Mouse (Mus musculus) midbrain, embryonic 14.5 days (tissue): Measurements from ENCODE around the gene Ap1b1. TPM values are rescaled to one million over a fixed set of nuclear protein-coding genes. Genes with fewer than 3 reads are reported as not detected.

Source experiments
- ATAC-seq: fragments of 200-750 bp; cut with Nextera tagmentation; 2 replicates; pipeline ENCODE4 v1.8.0; 2017; ENCODE audit warnings: moderate number of reproducible peaks, moderate library complexity; ENCODE audit not compliant: low FRiP score, low TSS enrichment
- DNase-seq: peaks from one replicate; pipeline ENCODE4 v3.0.0-alpha.2; 2015
- H3K27ac ChIP-seq: fragments of 300-500 bp; sonication (generic); replicated peaks from 2 replicates; pipeline ENCODE4 v1.5.1; 2014; ENCODE audit warnings: mild to moderate bottlenecking, low read depth, low read length, moderate library complexity
- H3K27me3 ChIP-seq: fragments of 300-500 bp; sonication (generic); 2 replicates; pipeline ENCODE4 v1.6.1; 2014; ENCODE audit warnings: low read length, control low read depth, mixed read lengths; ENCODE audit not compliant: control insufficient read depth, insufficient read depth
- H3K36me3 ChIP-seq: fragments of 300-500 bp; sonication (generic); 2 replicates; pipeline ENCODE4 v1.6.1; 2014; ENCODE audit warnings: low read length, control low read depth; ENCODE audit not compliant: control insufficient read depth, insufficient read depth
- H3K4me1 ChIP-seq: fragments of 300-500 bp; sonication (generic); 2 replicates; pipeline ENCODE4 v1.6.1; 2014; ENCODE audit warnings: mild to moderate bottlenecking, antibody characterized with exemption, low read length, control low read depth; ENCODE audit not compliant: control insufficient read depth, insufficient read depth
- H3K4me2 ChIP-seq: fragments of 300-500 bp; sonication (generic); 2 replicates; pipeline ENCODE4 v1.6.1; 2014; ENCODE audit warnings: mild to moderate bottlenecking, low read length, moderate library complexity
- H3K4me3 ChIP-seq: fragments of 300-500 bp; sonication (generic); replicated peaks from 2 replicates; pipeline ENCODE4 v1.5.1; 2014; ENCODE audit warnings: low read depth, low read length
- H3K9ac ChIP-seq: fragments of 300-500 bp; sonication (generic); replicated peaks from 2 replicates; pipeline ENCODE4 v1.6.1; 2014; ENCODE audit warnings: mild to moderate bottlenecking, low read length, moderate library complexity
- H3K9me3 ChIP-seq: fragments of 300-500 bp; sonication (generic); 2 replicates; pipeline ENCODE4 v1.6.1; 2016; ENCODE audit warnings: low read length, control low read depth, mixed read lengths; ENCODE audit not compliant: control insufficient read depth
- WGBS: fragments of 180-500 bp; shearing (Covaris S2); extraction: QIAGEN DNeasy Blood & Tissue Kit; methylation state at CpG from one replicate; pipeline ENCODE4 v1.1.7; 2014; 5-methylcytosine and 5-hydroxymethylcytosine counted together
- polyA plus RNA-seq: library from polyadenylated mRNA; unstranded; fragments of >200 nt; fragmentation: Nextera tagmentation; extraction: Ambion mirVana; gene quantifications from 2 replicates; pipeline ENCODE4 v1.2.1, GENCODE M21; 2014

Gene Ap1b1
- polyA plus RNA-seq, 1 experiment from 2014 or later: 96.5 TPM

- WGBS: 92% methylated on average over 3 of the region's 3 CpGs
- H3K27me3 ChIP-seq: no peaks in the 10 kb centered on the region
- DNase-seq: no peak
- H3K36me3 ChIP-seq: peaks cover 99% of the 10 kb centered on the region
- H3K9me3 ChIP-seq: no peaks in the 10 kb centered on the region
- H3K9ac ChIP-seq: no peak overlapping the region
- H3K4me2 ChIP-seq: no peak overlapping the region
- H3K4me1 ChIP-seq: no peaks in the 10 kb centered on the region
- H3K27ac ChIP-seq: no peak overlapping the region
- no peak for ATAC-seq
- no peak overlapping the region for H3K4me3 ChIP-seq
Measured at GRCm38 (mm10) chr11:5033136-5033535, 46.5 kb downstream of the Ap1b1 start.

- Histone ChIP-seq H3K4me2 (no peak overlapping the region), H3K9me3 (no peaks in the 10 kb centered on the region), H3K9ac (no peak overlapping the region), H3K4me1 (no peaks in the 10 kb centered on the region), H3K27me3 (no peaks in the 10 kb centered on the region), H3K4me3 (no peak overlapping the region), H3K27ac (no peak overlapping the region), H3K36me3 (peaks cover 100% of the 10 kb centered on the region)
- DNase-seq (no peak), ATAC-seq (no peak)
- 92% methylated on average over 4 of the region's 4 CpGs for WGBS
Measured at GRCm38 (mm10) chr11:5035421-5035820, 48.8 kb downstream of the Ap1b1 start.

GRCm38 (mm10) chr11:5037146-5037854 lies 50.7 kb downstream of the Ap1b1 start:
- Histone ChIP-seq H3K4me3 (no peak overlapping the region), H3K9ac (no peak overlapping the region), H3K27me3 (no peaks in the 10 kb centered on the region), H3K27ac (no peak overlapping the region), H3K4me1 (no peaks in the 10 kb centered on the region), H3K36me3 (peaks cover 100% of the 10 kb centered on the region), H3K4me2 (no peak overlapping the region), H3K9me3 (no peaks in the 10 kb centered on the region)
- ATAC-seq (no peak), DNase-seq (no peak)
- 86% methylated on average over 8 of the region's 8 CpGs for WGBS

- no peak overlapping the region for H3K4me3 ChIP-seq
- no peak overlapping the region for H3K4me2 ChIP-seq
- no peaks in the 10 kb centered on the region for H3K4me1 ChIP-seq
- DNase-seq (no peak), ATAC-seq (no peak)
- H3K27me3 ChIP-seq: no peaks in the 10 kb centered on the region
- no peak overlapping the region for H3K27ac ChIP-seq
- peaks cover 69% of the 10 kb centered on the region for H3K36me3 ChIP-seq
- WGBS: 95% methylated on average over 5 of the region's 5 CpGs
- no peaks in the 10 kb centered on the region for H3K9me3 ChIP-seq
- H3K9ac ChIP-seq: no peak overlapping the region
Measured at GRCm38 (mm10) chr11:5040585-5040984, 54.0 kb downstream of the Ap1b1 start.

- DNase-seq (no peak), ATAC-seq (no peak)
- no peaks in the 10 kb centered on the region for H3K9me3 ChIP-seq
- H3K9ac ChIP-seq: no peak overlapping the region
- no peak overlapping the region for H3K27ac ChIP-seq
- H3K4me3 ChIP-seq: no peak overlapping the region
- no peaks in the 10 kb centered on the region for H3K4me1 ChIP-seq
- H3K4me2 ChIP-seq: no peak overlapping the region
- 88% methylated on average over 18 of the region's 18 CpGs for WGBS
- peaks cover 62% of the 10 kb centered on the region for H3K36me3 ChIP-seq
- H3K27me3 ChIP-seq: no peaks in the 10 kb centered on the region
Measured at GRCm38 (mm10) chr11:5041144-5041780, 54.6 kb downstream of the Ap1b1 start.

- 91% methylated on average over 8 of the region's 8 CpGs for WGBS
- ATAC-seq (no peak), DNase-seq (no peak)
- Histone ChIP-seq H3K9ac (no peak overlapping the region), H3K27ac (no peak overlapping the region), H3K9me3 (no peaks in the 10 kb centered on the region), H3K36me3 (peaks cover 47% of the 10 kb centered on the region), H3K27me3 (no peaks in the 10 kb centered on the region), H3K4me1 (no peaks in the 10 kb centered on the region), H3K4me2 (no peak overlapping the region), H3K4me3 (no peak overlapping the region)
Measured at GRCm38 (mm10) chr11:5042645-5043381, 56.2 kb downstream of the Ap1b1 start.

- 54% methylated on average over 12 of the region's 12 CpGs for WGBS
- Histone ChIP-seq H3K4me1 (no peaks in the 10 kb centered on the region), H3K4me2 (no peak overlapping the region), H3K9me3 (no peaks in the 10 kb centered on the region), H3K36me3 (peaks cover 11% of the 10 kb centered on the region), H3K27ac (no peak overlapping the region), H3K27me3 (no peaks in the 10 kb centered on the region), H3K9ac (no peak overlapping the region), H3K4me3 (no peak overlapping the region)
- ATAC-seq (no peak), DNase-seq (no peak)
Measured at GRCm38 (mm10) chr11:5046321-5046926, 59.8 kb downstream of the Ap1b1 start.

- no peak overlapping the region for H3K27ac ChIP-seq
- WGBS: 76% methylated on average over 10 of the region's 10 CpGs
- H3K9ac ChIP-seq: no peak overlapping the region
- ATAC-seq: no peak
- DNase-seq: no peak
- H3K4me2 ChIP-seq: no peak overlapping the region
- H3K4me1 ChIP-seq: peaks cover 6% of the 10 kb centered on the region; the same call in 1 of the 2 replicates
- H3K9me3 ChIP-seq: no peaks in the 10 kb centered on the region
- H3K36me3 ChIP-seq: no peaks in the 10 kb centered on the region
- H3K27me3 ChIP-seq: peaks cover 9% of the 10 kb centered on the region
- no peak overlapping the region for H3K4me3 ChIP-seq
Measured at GRCm38 (mm10) chr11:5051629-5052028, 65.0 kb downstream of the Ap1b1 start.
